Mouse (Mus musculus): ENCODE results near the gene Pi4ka.

- TF ChIP-seq CTCF (conservative IDR thresholded peaks at IDR 0.05 in 1 of 2, IDR thresholded peaks at IDR 0.05 in 1 of 2; ENCODE audit: low read depth in 2 of 2, low read length in 2 of 2) (no peak), POLR2AphosphoS2 (IDR thresholded peaks at IDR 0.05; ENCODE audit: low read depth, low read length) (no peak), NELFE (IDR thresholded peaks at IDR 0.05; ENCODE audit: low read depth, low read length) (no peak), TCF12 (IDR thresholded peaks at IDR 0.05; ENCODE audit: low read depth, low read length) (no peak), POLR2A (IDR thresholded peaks at IDR 0.05; ENCODE audit: low read depth, low read length) (no peak), PAX5 (IDR thresholded peaks at IDR 0.05; ENCODE audit: low read length) (no peak), MEF2A (IDR thresholded peaks at IDR 0.05; ENCODE audit: borderline replicate concordance, low read depth, low read length) (no peak)
Measured at GRCm38 (mm10) chr16:17331855-17332254, 74.3 kb downstream of the Pi4ka start.

Data from CH12.LX (cell line).